Comparison of ENCODE assay signal across 8 mouse cellular contexts in the genomic region with DNA sequence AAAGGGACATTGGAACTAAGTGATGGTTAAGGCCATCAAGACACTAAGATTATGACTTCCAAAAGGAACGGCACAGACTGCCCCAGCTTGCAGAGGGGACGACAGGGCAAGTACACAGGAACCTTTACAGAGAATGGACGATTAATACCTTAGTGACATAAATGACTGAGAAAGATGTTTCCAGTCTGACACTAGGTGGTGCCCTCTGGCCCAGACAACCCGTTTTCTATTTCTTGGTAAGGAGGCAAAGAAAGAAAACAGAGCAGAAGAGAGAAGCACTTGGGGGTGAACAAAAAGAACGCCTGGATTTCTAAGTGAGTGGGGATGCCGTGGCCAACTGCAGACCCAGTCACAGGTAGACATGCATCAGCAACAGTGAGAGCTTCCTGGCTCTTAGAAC. TPM values are rescaled to one million over a fixed set of nuclear protein-coding genes. Genes with fewer than 3 reads are reported as not detected.
A peak's percentile ranks its signal among the peaks of the same experiment; 100 is the strongest.
DNase-seq lines count a peak whose midpoint lies in the region; ATAC-seq and TF ChIP-seq lines count a peak whose summit lies in the region.

No protein-coding gene starts in this region.

- no peaks in the 10 kb centered on the region for H3K27me3 ChIP-seq in forebrain, embryonic 16.5 days (replicated peaks; ENCODE audit: control insufficient read depth, insufficient read depth, low read length)

- 17% methylated on average over 6 of the region's 6 CpGs for WGBS in forebrain, embryonic 16.5 days
- whole genome bisulfite sequencing in lung, adult 2 months = 16% methylated on average over 6 of the region's 6 CpGs

- DNase-seq in gastrocnemius, adult 2 months = peak; percentile 43
- DNase-seq in gastrocnemius, adult 8-10 months (ENCODE audit: low spot score in 2 of 2) = no peak
- DNase-seq in cerebellum, adult 18-20 months = peak; percentile 58 to 70
- DNase-seq in kidney, adult 11 months = peak; percentile 10
- DNase-seq in lung, adult 2 months = no peak
- DNase-seq in layer of hippocampus, postnatal 36 days = no peak

- no peak for ATAC-seq in forebrain, embryonic 16.5 days
- peak; percentile 55 for ATAC-seq in neutrophil, adult 5-6 weeks (ENCODE audit: extremely low read depth, insufficient number of reproducible peaks, low FRiP score, poor library complexity, severe bottlenecking)

- peak overlapping the region; percentile 41; the same call in 1 of the 2 replicates for H3K9ac ChIP-seq in forebrain, embryonic 16.5 days (replicated peaks; ENCODE audit: low read depth, low read length)

- H3K4me3 ChIP-seq in gastrocnemius, adult 2 months = peak overlapping the region; percentile 88
- no peak overlapping the region for H3K4me3 ChIP-seq in forebrain, embryonic 16.5 days (replicated peaks; ENCODE audit: low read length)
- no peak overlapping the region for H3K4me3 ChIP-seq in lung, adult 2 months (replicated peaks; ENCODE audit: extremely low read depth, low read depth, low read length)

- H3K9me3 ChIP-seq in forebrain, embryonic 16.5 days (ENCODE audit: control insufficient read depth, low read length) = no peaks in the 10 kb centered on the region

- intact Hi-C loops in gastrocnemius, adult 2 months (cut with DNase I) = no loop called here

- no peaks in the 10 kb centered on the region for H3K36me3 ChIP-seq in forebrain, embryonic 16.5 days (ENCODE audit: control insufficient read depth, insufficient read depth)

- peak overlapping the region; percentile 81 for H3K27ac ChIP-seq in gastrocnemius, adult 2 months
- H3K27ac ChIP-seq in forebrain, embryonic 16.5 days (ENCODE audit: low read length) = no peak overlapping the region

- peaks cover 21% of the 10 kb centered on the region for H3K4me1 ChIP-seq in forebrain, embryonic 16.5 days (replicated peaks; ENCODE audit: control insufficient read depth, insufficient read depth, low read length)
- peaks cover 23% of the 10 kb centered on the region for H3K4me1 ChIP-seq in lung, adult 2 months (ENCODE audit: control insufficient read depth, insufficient read depth, low read length)

- peak overlapping the region; percentile 82 for H3K4me2 ChIP-seq in forebrain, embryonic 16.5 days (ENCODE audit: low read length)

- TF ChIP-seq CTCF in gastrocnemius, adult 2 months (IDR thresholded peaks at IDR 0.05) = peak; percentile 59
- TF ChIP-seq CTCF in lung, adult 2 months (IDR thresholded peaks at IDR 0.05; ENCODE audit: insufficient read depth, low read length) = 0 out of 2 replicates have a peak, but pooled peaks have one; percentile 1

- no peak for TF ChIP-seq POLR2A in lung, adult 2 months (IDR thresholded peaks at IDR 0.05; ENCODE audit: borderline replicate concordance, extremely low read depth, low read depth, low read length)

RNA-seq across cellular contexts. Expression of a gene that starts 2.2 kb away (rescaled TPM):
- total RNA-seq in gastrocnemius, adult 2 months (2021) = 10 to 100 TPM; 41.2 to 43.0 TPM
- 10 to 100 TPM; 38.3 to 45.8 (median 41.1) TPM for total RNA-seq in gastrocnemius, adult 8-10 months (2022)
- 26.4 and 27.3 TPM in 2 replicates for polyA plus RNA-seq in forebrain, embryonic 16.5 days (2015; fragmentation: Nextera tagmentation; extraction: Ambion mirVana)
- polyA plus RNA-seq in lung, adult 2 months (2012; rRNA removed) = 26.1 and 31.8 TPM in 2 replicates
- 97.0 and 116 TPM in 2 replicates for total RNA-seq in neutrophil, adult 5-6 weeks (2017)
- total RNA-seq in layer of hippocampus, postnatal 36 days (2021) = 10 to 100 TPM; 48.1 to 49.2 TPM

Comparison
In these comparisons a context has a peak if more than half of its experiments do, and no peak if none do; other contexts are left out.
1. DNase-seq: peak in gastrocnemius, adult 2 months (single experiment), cerebellum, adult 18-20 months (2 of 2) and kidney, adult 11 months (single experiment); none in gastrocnemius, adult 8-10 months (0 of 2), lung, adult 2 months (single experiment) and layer of hippocampus, postnatal 36 days (0 of 2).